Mouse (Mus musculus): Measurements from ENCODE around the gene Krtap10-10. TPM values are rescaled to one million over a fixed set of nuclear protein-coding genes. Genes with fewer than 3 reads are reported as not detected.

Gene Krtap10-10
- not detected for polyA plus RNA-seq (2014; fragmentation: Illumina TruSeq; extraction: RNeasy Lipid Tissue Mini Kit (QIAGEN cat#74804); ENCODE audit: low read depth, low replicate concordance)

GRCm38 (mm10) chr10:77835647-77836046 lies at the start of gene Krtap10-10:
Gene Krtap10-10, plus strand, starts transcription at chr10:77835947.

DNA sequence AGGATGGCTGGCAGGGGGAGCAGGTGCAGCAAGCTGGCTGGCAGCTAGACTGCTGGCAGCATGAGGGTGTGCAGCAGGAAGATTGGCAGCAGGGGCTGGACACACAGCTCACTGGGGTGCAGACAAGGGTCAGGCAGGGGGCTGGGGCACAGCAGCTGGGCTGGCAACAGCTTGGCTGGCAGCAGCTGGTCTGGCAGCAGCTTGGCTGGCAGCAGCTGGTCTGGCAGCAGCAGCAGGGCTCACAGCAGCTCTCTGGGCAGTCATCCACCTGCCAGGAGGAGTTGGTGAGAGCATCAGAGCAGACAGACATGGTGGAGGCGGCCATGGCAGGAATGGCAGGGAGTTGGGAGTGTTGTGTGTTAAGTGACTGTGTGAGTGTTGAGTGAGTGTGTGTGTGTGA lies 47.9 kb upstream of the Krtap10-10 start, which contains the start of gene Gm7137:
Gene Gm7137 (minus strand): TSS at position 325 of the 400 bp plus-strand sequence.

DNA sequence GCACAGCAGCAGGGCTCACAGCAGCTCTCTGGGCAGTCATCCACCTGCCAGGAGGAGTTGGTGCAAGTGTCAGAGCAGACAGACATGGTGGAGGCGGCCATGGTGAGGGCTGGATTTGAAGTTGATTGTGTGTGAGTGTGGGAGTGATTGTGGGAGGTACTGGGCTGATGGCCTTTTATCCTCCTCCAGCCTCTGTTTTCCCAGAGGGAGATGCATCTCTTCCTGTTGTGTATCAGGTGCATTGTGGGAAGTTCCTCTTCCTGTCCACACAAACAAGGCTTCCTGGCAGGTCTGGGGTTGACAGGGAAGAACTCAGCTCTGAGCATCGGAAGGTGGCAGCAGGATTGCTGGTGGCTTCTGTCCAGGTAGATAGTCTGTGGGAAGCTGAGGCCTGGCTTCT lies 40.8 kb upstream of the Krtap10-10 start, which contains the start of gene Gm9639:
Gene Gm9639 (minus strand): TSS at position 101 of the 400 bp plus-strand sequence.

DNA sequence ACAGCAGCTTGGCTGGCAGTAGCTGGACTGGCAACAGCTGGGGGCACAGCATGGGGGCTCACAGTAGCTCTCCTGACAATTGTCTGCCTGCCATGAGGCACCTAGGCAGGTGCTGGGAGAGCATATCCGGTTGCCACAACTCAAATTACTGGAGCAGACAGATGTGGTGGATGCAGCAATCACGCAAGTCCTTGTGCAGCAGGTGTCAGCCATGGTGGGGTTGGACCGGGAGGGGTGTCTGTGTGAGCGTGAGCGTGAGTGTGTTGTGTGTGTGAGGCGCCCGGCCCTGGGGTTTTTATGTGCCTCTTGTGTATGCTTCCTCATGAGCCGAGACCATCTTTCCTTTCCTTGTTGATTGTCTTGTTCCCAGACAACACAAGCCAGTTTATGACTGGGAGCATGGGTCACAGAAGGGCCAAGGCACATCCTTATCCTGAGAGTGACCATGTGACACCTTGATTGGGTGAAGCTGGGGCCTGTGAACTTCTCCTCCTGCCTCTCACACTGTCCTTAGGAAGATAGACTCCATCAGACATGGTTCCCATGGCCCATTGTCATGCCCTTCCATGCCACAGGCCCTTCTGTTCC lies 36.7 kb upstream of the Krtap10-10 start, which contains the start of gene Gm19668:
Gene Gm19668 (minus strand): TSS at position 213 of the 588 bp plus-strand sequence.

GRCm38 (mm10) chr10:77811743-77812142 lies 24.0 kb upstream of the Krtap10-10 start, which contains the start of gene Gm9507:
Gene Gm9507, minus strand, starts transcription at chr10:77811843.

GRCm38 (mm10) chr10:77814382-77814781 lies 21.4 kb upstream of the Krtap10-10 start, which contains the start of gene Gm2696:
Gene Gm2696, plus strand, starts transcription at chr10:77814682.

GRCm38 (mm10) chr10:77826951-77827350 lies 8.8 kb upstream of the Krtap10-10 start, which contains the start of gene Krtap10-4:
Gene Krtap10-4, minus strand, starts transcription at chr10:77827095.

GRCm38 (mm10) chr10:77846503-77846902 lies 10.8 kb downstream of the Krtap10-10 start, which contains the start of gene Gm36176:
Gene Gm36176, plus strand, starts transcription at chr10:77846803.

GRCm38 (mm10) chr10:77852559-77852958 lies 16.8 kb downstream of the Krtap10-10 start, which contains the start of gene Gm10318:
Gene Gm10318, plus strand, starts transcription at chr10:77852859.

DNA sequence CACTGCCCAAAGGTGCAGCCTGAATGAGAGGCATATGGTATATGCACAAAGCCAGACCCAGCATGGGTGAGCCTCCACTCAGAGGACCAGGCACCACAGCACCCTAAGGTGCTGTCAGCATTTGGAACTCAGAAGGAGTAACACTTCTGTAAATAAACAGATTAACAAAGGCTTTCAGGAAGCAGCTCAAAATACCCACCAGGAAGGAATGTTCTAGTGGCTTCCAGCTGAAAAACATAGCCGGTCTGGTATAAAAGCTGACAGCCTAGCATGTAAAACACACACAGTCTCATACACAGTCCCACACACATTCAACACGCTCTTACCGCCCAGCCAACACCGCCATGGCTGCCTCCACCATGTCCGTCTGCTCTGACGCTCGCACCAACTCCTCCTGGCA lies 25.9 kb downstream of the Krtap10-10 start, which contains the start of gene Gm3285:
Gene Gm3285 (plus strand): TSS at position 301 of the 400 bp plus-strand sequence.

Other genes with a start within 250 kb of the Krtap10-10 start
- 77.9 TPM for gene Sumo3, start 229.8 kb upstream of the Krtap10-10 start, polyA plus RNA-seq (2014; fragmentation: Illumina TruSeq; extraction: RNeasy Lipid Tissue Mini Kit (QIAGEN cat#74804); ENCODE audit: low read depth, low replicate concordance)
- not detected for gene Gm49325, start 229.8 kb upstream of the Krtap10-10 start, polyA plus RNA-seq (2014; fragmentation: Illumina TruSeq; extraction: RNeasy Lipid Tissue Mini Kit (QIAGEN cat#74804); ENCODE audit: low read depth, low replicate concordance)
- gene Ube2g2, start 213.7 kb upstream of the Krtap10-10 start, polyA plus RNA-seq (2014; fragmentation: Illumina TruSeq; extraction: RNeasy Lipid Tissue Mini Kit (QIAGEN cat#74804); ENCODE audit: low read depth, low replicate concordance): 6.5 TPM
- not detected for gene Tspear, start 149.4 kb upstream of the Krtap10-10 start, polyA plus RNA-seq (2014; fragmentation: Illumina TruSeq; extraction: RNeasy Lipid Tissue Mini Kit (QIAGEN cat#74804); ENCODE audit: low read depth, low replicate concordance)
- gene Gm19402, start 145.2 kb upstream of the Krtap10-10 start, polyA plus RNA-seq (2014; fragmentation: Illumina TruSeq; extraction: RNeasy Lipid Tissue Mini Kit (QIAGEN cat#74804); ENCODE audit: low read depth, low replicate concordance): not detected
- not detected for gene Gm9508, start 138.7 kb upstream of the Krtap10-10 start, polyA plus RNA-seq (2014; fragmentation: Illumina TruSeq; extraction: RNeasy Lipid Tissue Mini Kit (QIAGEN cat#74804); ENCODE audit: low read depth, low replicate concordance)
- gene Gm10272, start 129.3 kb upstream of the Krtap10-10 start, polyA plus RNA-seq (2014; fragmentation: Illumina TruSeq; extraction: RNeasy Lipid Tissue Mini Kit (QIAGEN cat#74804); ENCODE audit: low read depth, low replicate concordance): not detected
- not detected for gene Gm10024, start 124.5 kb upstream of the Krtap10-10 start, polyA plus RNA-seq (2014; fragmentation: Illumina TruSeq; extraction: RNeasy Lipid Tissue Mini Kit (QIAGEN cat#74804); ENCODE audit: low read depth, low replicate concordance)
- not detected for gene Gm10142, start 120.1 kb upstream of the Krtap10-10 start, polyA plus RNA-seq (2014; fragmentation: Illumina TruSeq; extraction: RNeasy Lipid Tissue Mini Kit (QIAGEN cat#74804); ENCODE audit: low read depth, low replicate concordance)
- not detected for gene Krtap12-1, start 115.3 kb upstream of the Krtap10-10 start, polyA plus RNA-seq (2014; fragmentation: Illumina TruSeq; extraction: RNeasy Lipid Tissue Mini Kit (QIAGEN cat#74804); ENCODE audit: low read depth, low replicate concordance)
- not detected for gene Gm10100, start 109.5 kb upstream of the Krtap10-10 start, polyA plus RNA-seq (2014; fragmentation: Illumina TruSeq; extraction: RNeasy Lipid Tissue Mini Kit (QIAGEN cat#74804); ENCODE audit: low read depth, low replicate concordance)
- not detected for gene Gm18596, start 93.3 kb upstream of the Krtap10-10 start, polyA plus RNA-seq (2014; fragmentation: Illumina TruSeq; extraction: RNeasy Lipid Tissue Mini Kit (QIAGEN cat#74804); ENCODE audit: low read depth, low replicate concordance)
- gene Gm9736, start 84.6 kb upstream of the Krtap10-10 start, polyA plus RNA-seq (2014; fragmentation: Illumina TruSeq; extraction: RNeasy Lipid Tissue Mini Kit (QIAGEN cat#74804); ENCODE audit: low read depth, low replicate concordance): not detected
- not detected for gene Gm3233, start 76.3 kb upstream of the Krtap10-10 start, polyA plus RNA-seq (2014; fragmentation: Illumina TruSeq; extraction: RNeasy Lipid Tissue Mini Kit (QIAGEN cat#74804); ENCODE audit: low read depth, low replicate concordance)
- gene Gm3238, start 64.6 kb upstream of the Krtap10-10 start, polyA plus RNA-seq (2014; fragmentation: Illumina TruSeq; extraction: RNeasy Lipid Tissue Mini Kit (QIAGEN cat#74804); ENCODE audit: low read depth, low replicate concordance): not detected
- not detected for gene Gm7138, start 59.0 kb upstream of the Krtap10-10 start, polyA plus RNA-seq (2014; fragmentation: Illumina TruSeq; extraction: RNeasy Lipid Tissue Mini Kit (QIAGEN cat#74804); ENCODE audit: low read depth, low replicate concordance)
- not detected for gene Gm3250, start 53.4 kb upstream of the Krtap10-10 start, polyA plus RNA-seq (2014; fragmentation: Illumina TruSeq; extraction: RNeasy Lipid Tissue Mini Kit (QIAGEN cat#74804); ENCODE audit: low read depth, low replicate concordance)
- not detected for gene Gm7137, start 47.7 kb upstream of the Krtap10-10 start, polyA plus RNA-seq (2014; fragmentation: Illumina TruSeq; extraction: RNeasy Lipid Tissue Mini Kit (QIAGEN cat#74804); ENCODE audit: low read depth, low replicate concordance)
- not detected for gene Gm9639, start 40.9 kb upstream of the Krtap10-10 start, polyA plus RNA-seq (2014; fragmentation: Illumina TruSeq; extraction: RNeasy Lipid Tissue Mini Kit (QIAGEN cat#74804); ENCODE audit: low read depth, low replicate concordance)
- gene Gm19668, start 36.8 kb upstream of the Krtap10-10 start, polyA plus RNA-seq (2014; fragmentation: Illumina TruSeq; extraction: RNeasy Lipid Tissue Mini Kit (QIAGEN cat#74804); ENCODE audit: low read depth, low replicate concordance): not detected
- not detected for gene Gm9507, start 24.1 kb upstream of the Krtap10-10 start, polyA plus RNA-seq (2014; fragmentation: Illumina TruSeq; extraction: RNeasy Lipid Tissue Mini Kit (QIAGEN cat#74804); ENCODE audit: low read depth, low replicate concordance)
- gene Gm2696, start 21.3 kb upstream of the Krtap10-10 start, polyA plus RNA-seq (2014; fragmentation: Illumina TruSeq; extraction: RNeasy Lipid Tissue Mini Kit (QIAGEN cat#74804); ENCODE audit: low read depth, low replicate concordance): not detected
- not detected for gene Krtap10-4, start 8.9 kb upstream of the Krtap10-10 start, polyA plus RNA-seq (2014; fragmentation: Illumina TruSeq; extraction: RNeasy Lipid Tissue Mini Kit (QIAGEN cat#74804); ENCODE audit: low read depth, low replicate concordance)
- gene Gm36176, start 10.9 kb downstream of the Krtap10-10 start, polyA plus RNA-seq (2014; fragmentation: Illumina TruSeq; extraction: RNeasy Lipid Tissue Mini Kit (QIAGEN cat#74804); ENCODE audit: low read depth, low replicate concordance): not detected
- gene Gm10318, start 16.9 kb downstream of the Krtap10-10 start, polyA plus RNA-seq (2014; fragmentation: Illumina TruSeq; extraction: RNeasy Lipid Tissue Mini Kit (QIAGEN cat#74804); ENCODE audit: low read depth, low replicate concordance): not detected
- not detected for gene Gm3285, start 26.0 kb downstream of the Krtap10-10 start, polyA plus RNA-seq (2014; fragmentation: Illumina TruSeq; extraction: RNeasy Lipid Tissue Mini Kit (QIAGEN cat#74804); ENCODE audit: low read depth, low replicate concordance)
- gene Lrrc3, start 66.6 kb downstream of the Krtap10-10 start, polyA plus RNA-seq (2014; fragmentation: Illumina TruSeq; extraction: RNeasy Lipid Tissue Mini Kit (QIAGEN cat#74804); ENCODE audit: low read depth, low replicate concordance): 2.5 TPM
- gene Trpm2, start 134.6 kb downstream of the Krtap10-10 start, polyA plus RNA-seq (2014; fragmentation: Illumina TruSeq; extraction: RNeasy Lipid Tissue Mini Kit (QIAGEN cat#74804); ENCODE audit: low read depth, low replicate concordance): not detected
- 2.7 TPM for gene 1810043G02Rik, start 142.6 kb downstream of the Krtap10-10 start, polyA plus RNA-seq (2014; fragmentation: Illumina TruSeq; extraction: RNeasy Lipid Tissue Mini Kit (QIAGEN cat#74804); ENCODE audit: low read depth, low replicate concordance)
- 1.4 TPM for gene Pfkl, start 174.1 kb downstream of the Krtap10-10 start, polyA plus RNA-seq (2014; fragmentation: Illumina TruSeq; extraction: RNeasy Lipid Tissue Mini Kit (QIAGEN cat#74804); ENCODE audit: low read depth, low replicate concordance)
- not detected for gene Dnmt3l, start 206.0 kb downstream of the Krtap10-10 start, polyA plus RNA-seq (2014; fragmentation: Illumina TruSeq; extraction: RNeasy Lipid Tissue Mini Kit (QIAGEN cat#74804); ENCODE audit: low read depth, low replicate concordance)
- gene Aire, start 207.7 kb downstream of the Krtap10-10 start, polyA plus RNA-seq (2014; fragmentation: Illumina TruSeq; extraction: RNeasy Lipid Tissue Mini Kit (QIAGEN cat#74804); ENCODE audit: low read depth, low replicate concordance): not detected
- gene Icosl, start 233.4 kb downstream of the Krtap10-10 start, polyA plus RNA-seq (2014; fragmentation: Illumina TruSeq; extraction: RNeasy Lipid Tissue Mini Kit (QIAGEN cat#74804); ENCODE audit: low read depth, low replicate concordance): 4.0 TPM